Mouse (Mus musculus): ENCODE measurements around the gene Pou2af1.

The Pou2af1 gene

DNA sequence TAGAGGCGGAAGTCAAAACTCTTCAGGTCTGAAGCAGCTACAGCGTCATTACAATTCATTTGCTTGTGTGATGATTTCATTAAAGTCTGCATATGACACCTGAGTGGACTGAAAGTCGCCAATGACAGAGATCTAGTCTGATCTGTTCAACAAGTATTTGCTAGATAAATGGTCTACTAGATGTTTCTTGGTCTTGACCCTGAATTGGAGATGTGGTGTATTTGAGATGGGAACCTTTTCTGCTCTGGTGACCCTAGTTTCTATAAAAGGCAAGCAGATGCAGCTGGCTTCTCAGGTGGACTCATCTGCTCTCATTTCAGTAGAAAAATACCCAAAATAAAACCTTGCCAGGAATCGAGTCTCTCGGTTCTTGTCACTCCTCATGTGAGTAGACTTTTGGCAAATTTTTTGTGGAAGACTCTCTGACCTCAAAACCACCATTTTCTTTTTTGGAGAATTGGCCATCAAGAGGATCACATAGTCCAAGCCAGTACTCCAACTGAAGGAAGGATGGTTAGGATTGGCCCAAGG lies 12.2 kb downstream of the Pou2af1 start:
- DNase-seq (ENCODE audit: low spot score), result no peak

DNA sequence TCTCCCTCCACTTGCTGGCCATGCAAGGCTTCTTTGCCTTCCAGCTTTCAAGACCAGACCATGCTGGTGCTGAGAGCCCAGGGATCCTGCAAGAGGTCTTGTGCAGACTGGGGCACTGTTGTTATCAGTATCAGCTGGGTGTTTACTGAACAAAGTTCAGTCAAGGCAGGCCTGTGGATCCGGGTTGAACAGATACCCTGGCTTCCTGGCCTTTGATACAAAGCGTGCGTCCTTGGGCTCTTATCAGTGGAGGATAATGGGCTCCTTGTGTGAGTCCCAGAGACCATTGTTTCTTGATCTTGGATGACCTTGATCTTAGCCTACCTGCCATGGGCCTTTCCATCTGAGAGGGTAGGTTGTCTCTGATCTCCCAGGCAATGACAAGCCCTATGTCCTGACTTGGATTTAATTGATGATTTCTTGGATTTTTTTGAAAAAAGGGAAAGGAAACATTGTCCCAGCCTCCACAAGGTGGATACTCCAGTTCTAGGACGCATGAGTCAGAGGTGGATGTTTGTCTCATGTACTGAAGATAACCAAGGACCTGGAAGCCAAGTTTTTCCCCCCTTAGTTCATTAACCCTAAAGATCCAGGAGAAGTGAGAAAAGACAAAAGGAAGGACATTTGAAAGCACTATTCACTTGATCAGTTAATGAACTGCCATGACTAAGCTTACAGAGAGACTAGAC lies 17.3 kb downstream of the Pou2af1 start:
- DNase-seq (ENCODE audit: low spot score), result peak; percentile 48

DNA sequence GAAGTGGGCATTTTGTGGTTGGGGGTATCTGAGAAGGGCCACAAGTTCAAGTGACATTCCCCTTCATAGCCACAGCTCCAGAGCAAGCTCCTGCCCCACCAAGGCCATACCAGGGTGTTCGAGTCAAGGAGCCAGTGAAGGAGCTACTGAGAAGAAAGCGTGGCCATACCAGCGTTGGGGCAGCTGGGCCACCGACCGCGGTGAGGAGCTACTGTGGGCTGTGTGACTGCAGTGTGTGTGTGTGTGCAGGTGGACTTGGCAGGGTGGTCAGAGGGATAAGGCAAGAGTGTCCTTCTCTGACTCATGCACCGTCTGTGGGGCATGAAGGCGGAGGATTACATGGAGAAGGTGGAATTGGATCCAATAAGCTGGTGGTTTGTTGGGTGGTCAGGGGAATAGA lies 18.7 kb downstream of the Pou2af1 start:
- DNase-seq (ENCODE audit: low spot score), result no peak

DNA sequence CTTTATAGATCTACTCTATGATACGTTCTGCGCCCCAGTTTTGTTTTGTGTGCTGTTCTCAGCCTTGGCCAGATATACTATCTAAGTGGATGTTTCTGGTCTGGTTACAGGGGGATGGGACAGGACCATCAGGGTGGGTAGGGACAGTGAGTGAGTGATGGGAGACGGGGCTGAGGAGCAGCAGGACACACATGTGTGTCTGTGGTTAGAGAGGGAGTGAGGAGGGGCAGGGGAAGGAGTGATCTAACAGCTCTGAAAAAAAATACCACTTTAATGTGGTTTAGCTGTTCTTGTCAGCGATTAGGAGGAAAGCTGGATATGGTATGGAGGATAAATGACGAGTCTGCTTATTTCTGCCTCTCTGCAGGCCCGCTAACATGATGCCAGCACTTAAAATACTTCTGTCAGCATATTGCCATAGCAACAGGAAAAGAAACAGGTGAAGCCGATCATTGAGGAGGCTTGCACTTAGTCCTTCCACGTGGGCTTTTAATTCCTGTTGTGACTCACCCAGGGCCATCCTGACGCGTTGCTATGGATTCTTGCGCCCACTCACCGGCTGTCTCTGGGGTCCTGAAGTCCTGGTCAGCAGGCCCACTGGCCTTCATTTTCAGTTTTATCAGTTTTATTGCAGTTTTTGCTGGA lies 25.4 kb downstream of the Pou2af1 start:
- peak; percentile 13 for DNase-seq (ENCODE audit: low spot score)

DNA sequence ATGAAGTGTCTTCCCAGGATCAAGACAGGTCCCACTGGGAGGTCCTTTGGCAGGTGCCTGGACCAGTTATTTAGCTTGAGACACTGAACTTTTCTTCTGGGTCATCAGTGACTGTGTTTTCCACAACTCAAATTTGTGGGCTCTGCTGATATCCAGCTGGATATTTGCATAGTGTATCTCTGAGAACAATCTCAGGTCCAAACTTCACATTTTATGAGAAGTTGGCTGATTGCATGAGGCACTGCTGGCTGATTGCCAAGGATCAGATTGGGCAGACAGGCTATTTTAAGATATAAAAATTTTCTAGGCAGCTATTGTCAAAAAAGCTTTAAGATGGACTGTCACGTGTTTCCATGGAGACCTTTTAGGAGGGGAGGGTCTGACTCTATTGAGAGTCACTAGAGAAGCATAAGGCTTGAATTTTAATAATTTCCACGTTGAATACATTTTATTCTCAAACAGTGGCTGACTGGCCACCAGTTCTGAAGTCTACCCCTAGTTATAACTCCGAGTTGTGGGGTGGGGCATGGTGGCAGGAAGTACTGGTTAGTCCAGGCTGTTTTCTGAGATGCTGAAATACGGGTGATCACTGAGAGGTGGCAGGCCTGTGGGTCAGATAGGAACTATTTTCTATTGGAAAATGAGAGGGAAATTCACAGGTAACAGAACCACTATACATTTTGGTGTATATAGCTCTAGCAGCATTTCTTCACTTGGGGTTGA lies 43.4 kb downstream of the Pou2af1 start:
- DNase-seq (ENCODE audit: low spot score), result no peak

DNA sequence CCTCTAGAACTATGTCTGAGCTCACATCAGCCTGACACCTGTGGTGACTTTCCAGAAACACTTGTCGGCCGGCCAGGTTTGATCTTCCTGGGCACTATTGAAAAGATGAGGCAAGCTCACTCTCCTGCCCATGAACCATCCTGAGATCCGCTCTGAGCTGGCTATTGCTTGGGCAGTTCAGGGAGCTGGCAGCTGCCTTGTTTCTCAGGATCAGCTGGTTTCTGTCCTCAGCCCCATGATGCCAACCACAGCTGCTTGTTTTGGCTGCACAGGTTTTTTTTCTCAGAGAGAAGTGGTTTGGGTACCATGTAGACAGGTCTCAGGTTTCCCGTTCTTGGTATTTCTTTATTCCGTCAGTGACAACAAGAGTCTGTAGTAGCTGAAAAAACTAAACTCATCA lies 44.9 kb downstream of the Pou2af1 start:
- DNase-seq (ENCODE audit: low spot score), result no peak

DNA sequence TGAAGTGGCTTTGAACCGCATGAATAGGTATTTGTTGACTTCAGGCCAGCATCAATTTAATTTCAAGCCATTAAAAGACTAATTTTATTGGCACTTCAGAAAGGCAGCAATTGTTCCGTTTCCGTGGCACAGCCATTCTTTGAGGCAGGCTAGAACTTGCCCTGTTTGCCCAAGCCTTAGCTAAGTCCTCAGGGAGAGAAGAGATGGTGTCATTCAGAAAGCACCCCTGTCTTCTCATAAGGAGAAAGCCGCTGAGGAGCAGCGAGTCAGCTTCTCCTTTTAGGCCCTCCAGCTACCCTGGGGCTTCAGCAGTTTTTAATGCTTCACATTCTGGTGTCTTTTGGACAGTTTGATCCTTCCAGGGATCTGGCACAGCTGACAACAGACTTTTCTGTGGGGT lies 55.3 kb downstream of the Pou2af1 start:
- DNase-seq (ENCODE audit: low spot score), result no peak

DNA sequence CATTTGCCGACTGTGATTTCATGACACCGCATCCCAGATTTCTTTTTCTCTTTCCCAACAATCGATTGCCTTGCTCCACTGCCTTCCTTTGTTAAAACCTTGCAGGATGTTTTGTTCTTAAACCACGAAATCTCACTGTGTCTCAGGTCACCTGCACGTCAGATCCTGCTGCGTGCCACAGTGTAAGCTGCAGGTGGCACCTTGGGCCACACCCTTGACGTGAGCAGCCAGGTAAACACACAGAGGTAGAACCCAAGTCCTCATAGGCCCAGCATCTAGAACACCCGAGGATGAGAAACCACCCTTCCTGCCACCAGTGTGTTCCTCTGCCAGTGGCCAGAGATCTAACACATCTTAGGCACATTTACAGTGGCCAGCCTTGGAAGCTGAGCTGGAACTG lies 57.6 kb downstream of the Pou2af1 start:
- no peak for DNase-seq (ENCODE audit: low spot score)

DNA sequence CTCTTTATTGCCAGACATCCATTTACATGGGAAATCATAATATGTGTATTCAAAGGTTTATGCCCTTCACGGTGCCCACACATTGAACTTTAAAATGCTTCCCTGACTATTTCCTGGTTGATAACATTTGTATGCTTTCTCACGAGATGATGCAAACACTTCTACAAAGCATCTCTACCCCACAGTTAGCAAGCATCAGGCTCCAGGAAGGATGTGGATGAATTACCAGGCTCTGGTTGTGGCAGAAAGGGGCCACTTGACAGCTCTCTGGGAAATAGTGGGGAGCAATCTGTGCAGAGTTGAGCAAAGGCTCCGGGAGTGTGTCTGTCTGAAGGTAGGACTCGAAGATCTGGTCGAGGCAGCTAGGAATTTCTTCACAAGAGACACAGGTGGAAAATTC lies 58.6 kb downstream of the Pou2af1 start:
- DNase-seq (ENCODE audit: low spot score), result no peak

DNA sequence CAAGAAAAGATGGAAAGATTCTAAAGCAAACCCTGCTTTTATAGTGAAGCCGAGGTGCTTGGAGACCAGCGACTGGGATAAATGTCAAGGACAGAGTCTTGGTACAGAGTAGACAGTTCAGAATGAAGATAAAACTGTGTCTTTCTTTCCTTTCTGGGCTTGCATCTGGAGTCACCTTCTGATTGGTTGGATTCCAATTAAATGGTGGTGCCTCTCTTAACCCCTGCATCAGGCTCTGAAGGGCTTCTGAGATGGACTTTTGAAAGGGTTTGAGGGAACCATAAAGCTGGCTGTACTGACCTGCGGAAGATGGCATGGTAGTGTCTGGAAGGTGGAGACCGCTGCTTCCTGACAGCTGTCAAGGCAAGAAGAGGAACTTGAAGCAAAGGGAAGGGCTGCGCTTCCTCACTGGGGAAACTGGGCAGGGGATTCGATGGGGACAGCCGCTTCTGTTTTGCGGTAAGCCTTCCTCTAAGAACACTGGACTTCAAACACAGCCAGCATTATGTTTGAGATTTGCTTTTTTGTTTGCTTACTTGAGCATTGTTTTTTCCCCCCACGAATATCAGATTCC lies 60.2 kb downstream of the Pou2af1 start:
- DNase-seq (ENCODE audit: low spot score), result no peak

DNA sequence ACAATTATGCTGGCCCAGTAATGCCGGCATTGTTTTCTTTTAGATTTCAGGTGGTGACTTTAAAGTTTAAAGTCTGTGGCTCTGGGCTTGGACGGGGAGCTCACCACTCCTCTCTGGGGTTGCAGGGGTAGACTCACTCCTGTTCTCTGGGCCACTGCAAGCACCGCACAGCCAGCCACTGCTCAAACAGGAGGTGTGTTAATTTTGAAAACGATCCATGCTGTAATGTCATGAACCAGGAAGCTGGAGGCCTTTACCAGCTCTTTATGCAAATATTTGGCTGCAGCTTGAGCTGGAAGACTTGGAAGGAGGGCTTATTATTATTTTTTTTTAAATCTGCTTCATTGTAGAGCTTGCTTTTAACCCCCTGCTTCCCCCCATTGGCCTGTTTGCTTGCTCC lies 61.2 kb downstream of the Pou2af1 start:
- DNase-seq (ENCODE audit: low spot score), result no peak

DNA sequence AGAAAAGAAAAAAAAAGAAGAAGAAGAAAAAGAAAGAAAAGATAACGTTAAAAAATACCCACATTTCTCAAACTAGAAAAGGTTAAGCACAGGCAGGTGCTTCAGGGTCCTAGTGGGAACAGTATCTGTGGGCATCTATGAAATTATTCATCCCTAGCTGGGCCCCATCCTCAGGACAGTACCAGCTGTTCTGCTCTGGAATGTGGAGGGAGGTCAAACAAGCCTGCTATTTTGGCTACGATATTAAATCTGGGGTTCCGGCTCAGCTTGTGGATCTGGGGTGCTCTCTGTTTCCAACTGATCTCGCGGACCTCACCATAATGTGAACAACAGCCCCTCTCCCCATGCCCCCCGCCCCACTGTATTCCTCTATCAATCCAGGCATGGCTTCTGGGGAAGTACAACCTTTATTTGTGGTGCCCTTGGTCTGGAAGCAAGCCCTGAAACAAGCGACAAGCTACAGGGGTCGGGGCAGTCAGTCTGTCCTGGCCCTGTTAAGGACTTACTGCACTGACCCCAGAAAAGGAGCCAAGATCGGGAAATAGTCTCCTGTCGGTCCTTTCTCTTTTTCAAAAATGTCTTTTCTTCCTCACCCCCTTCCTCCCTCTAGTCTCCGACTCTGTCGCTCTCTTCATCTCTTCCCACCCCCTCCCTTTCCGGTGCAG lies 64.5 kb downstream of the Pou2af1 start:
- DNase-seq (ENCODE audit: low spot score), result no peak

DNA sequence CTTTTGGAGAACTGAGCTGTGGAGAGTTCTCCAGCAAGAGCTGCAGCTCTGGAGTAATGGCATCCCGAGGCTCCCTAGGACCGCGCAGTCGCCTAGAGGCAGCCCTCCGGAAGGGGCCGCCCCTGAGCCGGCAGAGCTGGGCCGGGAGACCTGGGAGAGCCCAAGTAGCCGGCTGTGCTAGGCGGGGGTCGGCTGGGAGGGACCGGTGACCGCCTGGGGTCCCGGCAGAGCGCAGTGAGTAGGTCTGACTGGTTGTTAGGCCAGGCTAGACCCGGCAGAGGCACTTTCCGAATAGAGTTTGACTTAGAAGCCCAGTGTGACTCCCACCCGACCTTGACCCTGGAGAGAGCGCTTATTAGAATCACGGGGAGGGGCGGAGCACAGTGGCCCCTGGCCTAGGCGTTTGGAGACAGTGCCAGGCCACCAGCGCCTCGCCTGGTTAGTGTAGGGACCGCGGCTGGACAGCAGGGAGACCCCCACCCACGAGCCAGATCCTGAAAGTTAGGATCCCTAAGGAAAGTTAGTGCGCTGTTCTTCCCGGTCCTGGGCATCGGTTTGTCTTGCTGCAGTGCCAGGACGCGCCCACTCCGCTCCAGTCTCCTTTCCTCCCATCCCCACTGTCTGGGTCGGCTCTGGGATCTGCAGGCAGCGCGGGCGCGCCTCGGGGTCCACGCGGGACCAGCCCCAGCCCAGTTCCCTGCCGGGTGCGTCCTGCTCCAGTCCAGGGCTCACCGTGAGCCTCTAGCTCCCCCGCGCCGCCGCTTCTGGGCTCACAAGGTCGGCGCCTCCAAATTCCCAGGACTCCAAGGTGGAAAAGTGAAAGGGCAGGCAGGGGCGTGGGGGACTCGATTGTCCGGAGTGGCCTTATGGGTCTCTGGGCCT lies 65.2 kb downstream of the Pou2af1 start, which contains the start of gene Colca2:
Colca2 (minus strand) TSS at position 70 of the 882 bp plus-strand sequence.
- DNase-seq (ENCODE audit: low spot score), result peak; percentile 73

DNA sequence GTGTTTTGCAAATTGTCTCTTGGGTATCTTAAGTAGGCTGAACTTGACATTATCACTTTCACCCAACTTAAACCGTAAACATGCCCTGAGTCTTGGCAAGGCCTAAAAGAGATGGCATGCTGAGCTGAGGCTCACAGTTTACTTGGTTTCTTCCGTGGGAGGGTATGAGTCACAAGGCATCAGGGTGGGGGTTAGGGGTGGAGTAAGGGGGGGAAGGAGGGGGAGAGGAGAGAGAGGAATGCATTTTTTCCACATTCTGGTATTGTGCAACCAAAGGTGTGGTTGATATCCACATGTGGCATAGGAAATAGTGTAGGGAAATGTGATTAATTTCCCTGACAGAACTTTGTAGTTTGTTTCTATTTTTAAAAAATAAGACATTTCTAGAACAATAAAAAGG lies 72.6 kb downstream of the Pou2af1 start:
- DNase-seq (ENCODE audit: low spot score), result peak; percentile 34
